Mouse (Mus musculus) activated CD4-positive, CD25-positive, alpha-beta regulatory T cell (primary cell): Measurements from ENCODE around the gene Gm13083. TPM values are rescaled to one million over a fixed set of nuclear protein-coding genes. Genes with fewer than 3 reads are reported as not detected.

Source experiments
- polyA plus RNA-seq, 2 experiments: library from polyadenylated mRNA; unstranded; fragments of 100-300 nt; shearing (Covaris generic); gene quantifications; one replicate each; pipeline ENCODE4 v1.2.1; 2017

Gm13083 gene
- polyA plus RNA-seq = under 1 TPM in 1 of 2 experiments, not detected in 1; 0.11 TPM

DNA sequence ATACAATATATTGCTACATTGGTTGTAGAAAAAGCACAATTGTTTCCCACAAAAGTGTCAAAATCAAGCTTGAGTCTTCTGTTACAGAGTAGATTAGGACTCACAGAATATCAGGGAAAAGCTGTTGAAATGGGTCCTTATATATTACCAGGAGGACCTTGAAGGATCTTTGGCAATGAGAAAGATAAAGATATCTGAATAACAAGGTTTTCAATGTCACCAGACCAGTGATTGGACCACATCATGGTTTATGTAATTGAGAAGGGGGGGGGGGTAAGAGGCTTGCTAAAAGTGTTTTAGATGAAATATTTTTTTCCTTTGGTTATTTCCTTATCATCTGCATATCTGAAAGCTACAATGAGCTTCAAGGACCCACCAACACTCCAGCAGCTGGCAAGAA, at the start of gene Gm13083:
Gene Gm13083, plus strand, starts transcription at position 301 of the 400 bp plus-strand sequence.

DNA sequence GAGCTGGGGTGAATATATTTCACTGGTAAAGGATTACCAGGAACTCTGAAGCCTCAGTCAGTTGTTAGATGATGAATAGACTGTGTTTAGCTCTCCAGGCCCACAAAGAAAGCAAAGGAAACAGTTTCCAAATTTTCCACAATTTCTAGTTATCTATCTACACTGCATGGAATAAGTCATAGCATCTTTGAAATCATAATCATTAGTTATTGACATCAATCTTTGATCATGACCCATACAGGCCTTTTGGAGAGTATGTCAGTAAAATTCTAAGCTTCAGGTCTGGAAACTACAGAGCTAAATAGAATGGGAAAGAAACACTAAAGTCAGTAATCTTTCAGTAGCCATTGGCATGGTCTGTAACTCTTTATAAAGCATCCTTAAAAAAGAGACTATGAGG, 42.3 kb downstream of the Gm13083 start, which contains the start of gene Gm13088:
Gene Gm13088, minus strand, starts transcription at position 101 of the 400 bp plus-strand sequence.

Other genes with a start within 250 kb of the Gm13083 start
- not detected for gene Pramel1, start 220.6 kb upstream of the Gm13083 start, polyA plus RNA-seq
- gene Pramef8, start 202.6 kb upstream of the Gm13083 start, polyA plus RNA-seq = 10 to 100 TPM; 27.7 to 37.0 TPM
- gene Oog4, start 164.7 kb upstream of the Gm13083 start, polyA plus RNA-seq = not detected
- gene Gm13043, start 103.7 kb upstream of the Gm13083 start, polyA plus RNA-seq = not detected
- not detected for gene Gm13040, start 79.0 kb upstream of the Gm13083 start, polyA plus RNA-seq
- gene BC080695, start 63.3 kb upstream of the Gm13083 start, polyA plus RNA-seq = under 1 TPM in 1 of 2 experiments, not detected in 1; 0.22 TPM
- gene Gm13057, start 63.3 kb upstream of the Gm13083 start, polyA plus RNA-seq = not detected
- not detected for gene Gm13088, start 42.2 kb downstream of the Gm13083 start, polyA plus RNA-seq
- gene Gm13089, start 87.7 kb downstream of the Gm13083 start, polyA plus RNA-seq = under 1 TPM in 1 of 2 experiments, not detected in 1; 0.12 TPM
- under 1 TPM in 1 of 2 experiments, not detected in 1; 0.11 TPM for gene Gm13078, start 104.5 kb downstream of the Gm13083 start, polyA plus RNA-seq
- gene Gm13023, start 174.3 kb downstream of the Gm13083 start, polyA plus RNA-seq = not detected
- under 1 TPM in 1 of 2 experiments, not detected in 1; 0.43 TPM for gene Gm13084, start 201.1 kb downstream of the Gm13083 start, polyA plus RNA-seq
- under 1 TPM in 1 of 2 experiments, not detected in 1; 0.47 TPM for gene Gm13103, start 231.5 kb downstream of the Gm13083 start, polyA plus RNA-seq